Mouse (Mus musculus) cortical plate, adult 2 months (tissue): ENCODE results near the gene Cdcp2. TPM values are rescaled to one million over a fixed set of nuclear protein-coding genes. Genes with fewer than 3 reads are reported as not detected.
"Not testable (repeated sequence)": the region's sequence is repeated elsewhere in the genome, so short reads cannot be mapped to it uniquely, and the experiment has no call there.

ENCODE experiments used
- H3K27ac ChIP-seq: fragments of 200-500 bp; 2 replicates; pipeline ENCODE4 v1.5.1; 2012; ENCODE audit warnings: low read length, control low read depth, inconsistent platforms; ENCODE audit not compliant: insufficient read depth
- H3K4me1 ChIP-seq: fragments of 200-500 bp; 2 replicates; pipeline ENCODE4 v1.6.1; 2011; ENCODE audit warnings: low read length; ENCODE audit not compliant: control insufficient read depth, insufficient read depth
- H3K4me3 ChIP-seq: fragments of 200-500 bp; 2 replicates; pipeline ENCODE4 v1.5.1; 2011; ENCODE audit warnings: mild to moderate bottlenecking, low read length, control low read depth; ENCODE audit not compliant: insufficient read depth
- CTCF ChIP-seq: fragments of 200-500 bp; IDR thresholded peaks from 2 replicates; pipeline ENCODE4 v1.5.1; 2011; ENCODE audit warnings: mild to moderate bottlenecking, control low read depth, low read length; ENCODE audit not compliant: insufficient read depth; ENCODE audit errors: extremely low read depth
- POLR2A ChIP-seq: fragments of 200-500 bp; IDR thresholded peaks from 2 replicates; pipeline ENCODE4 v1.6.1; 2011; ENCODE audit warnings: mild to moderate bottlenecking, low read length, control low read depth; ENCODE audit not compliant: insufficient read depth; ENCODE audit errors: extremely low read depth
- polyA plus RNA-seq: library from polyadenylated mRNA; depleted of rRNA; stranded (reverse); fragments of >200 nt; gene quantifications from 2 replicates; pipeline ENCODE4 v1.2.3, GENCODE M21; 2012

The Cdcp2 gene
- polyA plus RNA-seq, 1 experiment, result not detected

DNA sequence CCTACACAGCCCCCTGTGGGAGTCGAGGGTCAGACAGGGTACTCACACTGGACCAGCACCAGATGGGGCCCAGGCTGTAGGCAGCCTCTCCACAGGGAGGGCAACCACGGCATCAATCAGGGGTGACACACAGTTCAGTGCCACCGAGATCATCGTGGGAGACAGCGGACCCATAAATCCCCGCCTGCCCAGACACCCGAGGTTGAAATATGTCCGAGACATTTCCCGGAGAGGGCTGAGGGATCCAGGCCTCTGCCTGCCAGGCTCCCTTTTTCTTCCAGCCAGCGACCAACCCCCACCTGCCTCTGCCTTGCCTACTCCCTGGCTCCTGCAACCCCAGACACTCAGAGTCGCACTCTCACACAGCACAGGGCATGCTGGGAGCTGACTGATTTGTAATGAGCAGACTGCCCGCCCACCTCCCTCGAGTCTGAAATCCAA, 11.6 kb downstream of the Cdcp2 start:
- Histone ChIP-seq H3K4me3 (no peak overlapping the region), H3K4me1 (no peaks in the 10 kb centered on the region), H3K27ac (no peak overlapping the region)
- TF ChIP-seq CTCF (no peak), POLR2A (no peak)

DNA sequence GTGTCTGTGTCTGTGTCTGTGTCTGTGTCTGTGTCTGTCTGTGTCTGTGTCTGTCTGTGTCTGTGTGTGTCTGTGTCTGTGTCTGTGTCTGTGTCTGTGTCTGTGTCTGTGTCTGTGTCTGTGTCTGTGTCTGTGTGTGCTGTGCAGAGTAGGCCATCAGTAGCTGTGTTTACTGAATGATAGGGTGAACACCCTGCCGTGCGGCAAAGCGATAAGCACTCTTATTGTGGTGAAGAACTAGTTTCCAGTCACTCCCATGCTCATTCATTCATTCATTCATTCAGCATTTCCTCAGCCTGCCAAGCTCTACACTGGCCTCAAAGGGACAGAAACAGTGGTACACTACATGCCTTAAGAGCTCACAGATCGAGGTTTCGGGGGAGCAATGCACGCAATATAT, 12.5 kb downstream of the Cdcp2 start:
- not testable (repeated sequence) for H3K4me3 ChIP-seq, H3K27ac ChIP-seq, H3K4me1 ChIP-seq

DNA sequence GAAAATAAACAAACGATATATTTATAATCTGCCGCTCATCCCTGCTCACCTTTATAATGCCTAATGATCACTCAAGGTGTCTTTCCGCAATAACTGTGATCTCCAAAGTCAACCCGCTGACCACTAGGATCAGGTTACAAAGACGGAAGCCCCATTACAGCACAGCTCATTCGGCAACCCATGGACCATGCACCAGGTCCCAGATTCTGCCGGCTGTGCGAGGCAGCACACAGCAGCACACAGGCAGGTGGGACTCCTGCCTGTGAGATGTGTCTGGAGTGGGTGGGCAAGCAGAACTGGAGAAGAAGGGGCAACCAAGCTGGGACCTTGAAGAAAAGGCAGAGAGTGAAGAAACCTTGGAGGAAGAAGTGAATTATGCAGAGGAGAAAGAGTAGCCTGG, 17.6 kb downstream of the Cdcp2 start:
- Histone ChIP-seq H3K27ac (no peak overlapping the region), H3K4me1 (no peaks in the 10 kb centered on the region), H3K4me3 (no peak overlapping the region)
- no peak for TF ChIP-seq POLR2A

DNA sequence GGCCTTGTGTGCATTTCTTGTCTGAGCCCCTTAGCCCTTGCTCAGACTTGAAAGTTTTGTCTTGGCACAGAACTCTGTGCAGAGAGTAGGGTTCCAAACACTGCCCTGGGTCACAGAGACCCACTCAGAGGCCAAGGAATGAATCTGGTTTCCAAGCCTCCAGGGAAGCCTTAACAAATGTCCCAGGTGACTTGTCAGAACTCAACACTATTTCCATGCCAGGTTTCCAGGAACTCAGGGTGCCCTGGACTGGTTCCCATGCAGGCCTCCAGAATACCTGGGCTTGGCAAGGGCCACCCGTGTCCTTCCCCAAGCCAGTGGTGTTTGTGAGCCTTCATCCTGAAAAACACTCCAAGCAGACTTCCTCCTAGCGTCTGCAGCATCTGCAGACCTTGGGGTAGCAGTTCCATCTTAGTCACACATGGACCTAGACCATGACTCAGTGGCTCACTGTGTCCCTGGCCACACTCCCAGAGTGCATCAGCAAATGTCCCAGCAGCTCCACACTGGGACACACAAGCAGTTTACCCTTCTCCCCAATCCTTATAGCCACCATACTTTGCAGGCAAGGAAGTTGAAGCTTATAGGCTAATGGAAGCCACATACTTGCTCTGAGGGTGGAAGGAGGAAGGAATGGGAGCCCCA, 21.2 kb downstream of the Cdcp2 start:
- no peak overlapping the region for H3K4me3 ChIP-seq
- H3K27ac ChIP-seq, result no peak overlapping the region
- no peaks in the 10 kb centered on the region for H3K4me1 ChIP-seq
- TF ChIP-seq CTCF, result no peak
- TF ChIP-seq POLR2A, result no peak

DNA sequence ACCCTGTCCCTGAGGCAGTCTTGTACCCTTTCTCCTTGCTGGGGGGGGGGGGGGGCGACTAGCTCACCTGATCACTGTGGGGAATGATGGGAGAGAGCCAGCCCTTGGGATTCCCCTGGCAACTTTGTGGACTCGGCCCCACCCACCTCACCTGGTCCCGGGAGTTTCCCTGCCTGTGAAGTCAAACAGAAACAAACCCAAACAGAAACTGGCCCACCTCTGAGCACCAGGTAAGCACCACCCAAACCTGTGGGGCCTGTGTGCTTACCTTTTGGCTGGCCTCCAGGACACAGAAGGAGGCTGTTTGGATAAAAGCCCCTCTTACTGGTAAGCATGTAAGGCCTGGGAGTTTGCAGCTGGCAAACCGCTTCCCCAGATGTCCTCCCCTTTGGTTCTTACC, 22.4 kb downstream of the Cdcp2 start:
- TF ChIP-seq CTCF (no peak), POLR2A (no peak)
- Histone ChIP-seq H3K27ac (no peak overlapping the region), H3K4me3 (no peak overlapping the region), H3K4me1 (no peaks in the 10 kb centered on the region)

DNA sequence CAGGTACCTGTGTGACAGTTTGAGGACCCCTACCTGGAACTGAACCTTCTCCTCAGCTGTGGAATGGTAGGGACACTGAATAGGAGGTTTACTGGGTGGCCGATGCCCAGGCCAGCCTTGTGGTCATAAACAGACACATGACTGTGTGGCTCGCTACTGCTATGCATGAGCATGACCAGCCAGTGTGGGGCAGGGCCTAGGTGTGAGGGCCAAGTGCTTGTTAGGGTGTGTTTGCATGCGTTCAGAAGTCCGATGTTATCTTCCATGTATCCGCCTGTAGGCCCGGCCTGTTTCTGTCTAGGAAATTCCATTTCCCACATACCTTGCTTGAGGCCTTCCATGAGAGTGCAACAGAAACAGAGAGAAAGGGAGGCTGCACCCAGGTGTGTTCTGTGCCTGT, 24.0 kb downstream of the Cdcp2 start:
- no peak for TF ChIP-seq POLR2A
- Histone ChIP-seq H3K4me3 (no peak overlapping the region), H3K27ac (no peak overlapping the region), H3K4me1 (no peaks in the 10 kb centered on the region)

DNA sequence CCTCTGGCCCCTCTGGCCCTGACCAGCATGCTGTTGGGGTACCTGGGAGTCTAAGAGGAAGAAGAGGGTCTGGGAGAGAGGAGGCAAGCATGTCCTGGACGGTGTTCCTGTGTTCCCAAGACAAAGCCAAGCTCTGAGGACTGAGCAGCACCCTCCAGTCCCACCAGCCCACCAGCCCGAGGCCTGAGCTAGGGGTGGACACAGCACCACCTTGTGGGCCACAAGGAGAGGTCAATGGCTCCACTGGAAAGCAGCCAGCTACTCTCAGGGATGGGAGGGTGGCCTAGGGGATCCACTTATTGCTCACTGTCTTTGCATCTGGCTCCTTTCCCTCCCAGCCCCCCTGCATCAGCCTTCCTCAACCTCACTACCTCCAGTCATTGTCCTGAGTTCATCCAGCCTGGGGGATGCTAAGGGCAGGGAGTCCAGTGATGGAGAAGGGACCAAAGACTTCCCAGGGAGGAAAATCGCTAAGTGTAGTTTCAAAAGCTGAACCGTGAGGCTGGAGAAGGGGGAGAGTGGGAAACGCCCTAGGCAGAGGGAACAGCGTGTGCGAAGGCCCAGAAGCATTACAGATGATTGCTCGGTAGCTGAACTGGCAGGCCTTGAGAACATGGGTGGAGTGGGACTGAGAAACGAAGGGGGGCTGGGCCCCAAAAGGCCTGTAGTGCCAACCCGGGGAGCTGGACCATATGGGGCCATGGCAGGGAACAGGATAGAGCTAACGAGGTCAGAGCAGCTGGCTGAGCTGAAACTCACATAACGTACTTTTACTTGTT, 24.7 kb downstream of the Cdcp2 start:
- Histone ChIP-seq H3K4me3 (no peak overlapping the region), H3K4me1 (no peaks in the 10 kb centered on the region), H3K27ac (no peak overlapping the region)
- TF ChIP-seq POLR2A (no peak), CTCF (peak; percentile 21; the same call in 1 of the 2 replicates)

DNA sequence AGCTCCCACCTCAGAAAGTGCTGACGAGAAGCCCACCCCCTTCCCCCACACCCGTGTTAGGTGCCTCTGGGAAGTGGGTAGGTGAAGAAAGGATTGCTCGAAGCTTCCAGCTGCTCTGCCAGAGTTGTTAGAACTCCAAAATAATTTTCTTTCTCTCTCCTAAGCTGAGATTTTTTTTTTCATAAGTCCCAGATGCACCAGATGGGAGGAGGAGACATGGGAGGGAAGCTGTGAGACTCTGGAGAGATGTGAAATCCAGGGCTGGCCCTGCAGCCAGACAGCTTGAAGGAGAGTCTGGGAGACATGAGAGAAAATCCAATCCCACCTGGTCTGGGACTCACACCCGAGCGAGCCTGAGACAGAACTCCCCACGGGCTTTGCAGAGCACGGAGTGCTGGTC, 27.7 kb downstream of the Cdcp2 start:
- H3K4me1 ChIP-seq, result no peaks in the 10 kb centered on the region
- TF ChIP-seq POLR2A (no peak), CTCF (no peak)

DNA sequence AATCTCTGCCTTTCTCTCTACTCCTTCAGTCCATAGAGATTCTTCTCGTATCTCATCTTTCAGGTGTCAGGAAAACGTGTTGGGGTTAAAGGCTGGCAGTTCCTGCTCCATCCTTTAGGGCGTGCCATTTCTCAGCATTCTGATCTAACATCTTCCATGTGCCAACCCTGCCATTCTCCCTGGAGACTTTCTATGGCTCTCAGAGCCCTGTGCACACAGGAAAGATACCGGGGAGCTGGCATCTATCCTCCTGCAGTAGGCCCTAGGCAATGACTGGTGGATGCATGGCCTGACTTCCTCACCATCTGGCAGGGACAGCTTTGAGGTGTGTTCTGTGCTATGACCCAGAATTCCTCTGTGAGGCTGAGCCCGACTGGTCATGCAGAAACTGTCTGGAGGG, 28.4 kb downstream of the Cdcp2 start:
- no peak overlapping the region for H3K27ac ChIP-seq
- H3K4me1 ChIP-seq, result no peaks in the 10 kb centered on the region
- TF ChIP-seq CTCF (peak; percentile 33; the same call in 1 of the 2 replicates), POLR2A (no peak)
- H3K4me3 ChIP-seq, result no peak overlapping the region

More for the DNA sequence above, 27.7 kb downstream of the Cdcp2 start:
- H3K27ac ChIP-seq, result no peak overlapping the region
- H3K4me3 ChIP-seq, result no peak overlapping the region

DNA sequence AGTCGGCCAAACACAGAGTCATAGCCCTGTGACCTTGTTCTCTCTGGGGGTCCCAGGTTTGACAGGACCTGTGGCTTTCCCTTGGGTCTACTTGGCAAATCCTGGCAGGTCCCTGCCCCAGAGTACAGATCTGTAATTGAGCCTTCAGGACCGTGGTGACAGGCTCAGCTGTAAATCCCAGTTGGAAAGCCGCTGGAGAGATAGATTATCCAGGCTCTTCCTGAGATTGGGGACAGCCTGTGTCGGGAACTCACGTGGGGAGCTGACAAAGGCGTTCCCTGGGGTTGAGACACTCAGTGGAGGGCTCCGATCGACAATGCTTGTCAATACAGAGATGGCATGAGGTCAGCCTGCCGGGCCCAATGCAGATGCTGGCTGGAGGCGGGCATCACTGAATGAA, 29.7 kb downstream of the Cdcp2 start:
- Histone ChIP-seq H3K27ac (no peak overlapping the region), H3K4me3 (no peak overlapping the region), H3K4me1 (no peaks in the 10 kb centered on the region)
- no peak for TF ChIP-seq POLR2A
- no peak for TF ChIP-seq CTCF
